Mouse (Mus musculus) embryonic facial prominence, embryonic 14.5 days (tissue): ENCODE results near the gene Sh3bp4. TPM values are rescaled to one million over a fixed set of nuclear protein-coding genes. Genes with fewer than 3 reads are reported as not detected.
A peak's percentile ranks its signal among the peaks of the same experiment; 100 is the strongest.

Experiments
- ATAC-seq: fragments of 200-750 bp; cut with Nextera tagmentation; 2 replicates; pipeline ENCODE4 v1.8.0; 2017; ENCODE audit warnings: low read depth, moderate number of reproducible peaks, moderate TSS enrichment
- DNase-seq: peaks from one replicate; pipeline ENCODE4 v3.0.0-alpha.2; 2015; ENCODE audit warnings: low spot score
- H3K27ac ChIP-seq: fragments of 300-500 bp; sonication (generic); replicated peaks from 2 replicates; pipeline ENCODE4 v1.5.1; 2014; ENCODE audit warnings: low read depth, mild to moderate bottlenecking, low read length, moderate library complexity
- H3K27me3 ChIP-seq: fragments of 300-500 bp; sonication (generic); replicated peaks from 2 replicates; pipeline ENCODE4 v1.6.1; 2014; ENCODE audit warnings: low read length; ENCODE audit not compliant: control insufficient read depth, insufficient read depth
- H3K36me3 ChIP-seq: fragments of 300-500 bp; sonication (generic); 2 replicates; pipeline ENCODE4 v1.6.1; 2014; ENCODE audit warnings: low read length, mixed read lengths; ENCODE audit not compliant: control insufficient read depth, insufficient read depth
- H3K4me1 ChIP-seq: fragments of 300-500 bp; sonication (generic); 2 replicates; pipeline ENCODE4 v1.6.1; 2014; ENCODE audit warnings: antibody characterized with exemption, low read length; ENCODE audit not compliant: control insufficient read depth, insufficient read depth
- H3K4me2 ChIP-seq: fragments of 300-500 bp; sonication (generic); 2 replicates; pipeline ENCODE4 v1.6.1; 2014; ENCODE audit warnings: low read depth, mild to moderate bottlenecking, low read length, moderate library complexity, mixed read lengths
- H3K4me3 ChIP-seq: fragments of 300-500 bp; sonication (generic); 2 replicates; pipeline ENCODE4 v1.5.1; 2014; ENCODE audit warnings: low read depth, mild to moderate bottlenecking, low read length
- H3K9ac ChIP-seq: fragments of 300-500 bp; sonication (generic); 2 replicates; pipeline ENCODE4 v1.6.1; 2014; ENCODE audit warnings: low read depth, mild to moderate bottlenecking, low read length, moderate library complexity, mixed read lengths
- H3K9me3 ChIP-seq: fragments of 300-500 bp; sonication (generic); 2 replicates; pipeline ENCODE4 v1.6.1; 2016; ENCODE audit warnings: low read length; ENCODE audit not compliant: control insufficient read depth
- WGBS: fragments of 180-500 bp; shearing (Covaris S2); extraction: QIAGEN DNeasy Blood & Tissue Kit; methylation state at CpG from one replicate; pipeline ENCODE4 v1.1.7; 2014; 5-methylcytosine and 5-hydroxymethylcytosine counted together
- polyA plus RNA-seq: library from polyadenylated mRNA; unstranded; fragments of >200 nt; fragmentation: Nextera tagmentation; extraction: Ambion mirVana; gene quantifications from 2 replicates; pipeline ENCODE4 v1.2.1, GENCODE M21; 2014

The Sh3bp4 gene
- 23.1 and 24.0 TPM in 2 replicates for polyA plus RNA-seq

GRCm38 (mm10) chr1:89070103-89070700 is at the start of gene Sh3bp4:
Gene Sh3bp4, plus strand, starts transcription at chr1:89070415.
- ATAC-seq (peak; percentile 94), DNase-seq (peak; percentile 100)
- no peaks in the 10 kb centered on the region for H3K27me3 ChIP-seq
- peak within 1 kb of the TSS; percentile 81 for H3K9ac ChIP-seq
- H3K4me2 ChIP-seq: peak within 1 kb of the TSS; percentile 67
- no peaks in the 10 kb centered on the region for H3K9me3 ChIP-seq
- no peaks in the 10 kb centered on the region for H3K36me3 ChIP-seq
- 1% methylated on average over 25 of the region's 63 CpGs for WGBS
- peak within 1 kb of the TSS; percentile 87 for H3K4me3 ChIP-seq
- peaks cover 27% of the 10 kb centered on the region for H3K4me1 ChIP-seq
- peak within 1 kb of the TSS; percentile 90 for H3K27ac ChIP-seq

DNA sequence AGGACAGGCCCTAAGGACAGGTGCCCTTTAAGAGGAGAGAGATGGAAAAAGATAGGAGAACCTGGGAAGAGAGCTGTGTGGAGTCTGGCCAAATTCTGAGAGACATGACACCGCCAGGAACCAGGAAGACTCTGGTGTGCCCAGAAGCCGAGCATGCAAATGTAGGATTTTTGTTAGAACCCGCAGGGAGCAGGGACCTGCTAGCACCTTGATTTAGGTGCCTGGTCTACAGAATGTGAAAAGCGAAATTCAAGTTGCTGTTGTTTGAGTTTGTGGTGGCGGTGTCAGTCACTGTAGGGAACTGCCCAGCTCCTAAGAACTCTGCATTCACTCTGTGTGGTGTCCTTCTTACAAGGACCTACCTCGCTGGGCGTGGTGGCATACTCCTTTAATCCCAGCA is 47.2 kb upstream of the Sh3bp4 start:
- H3K4me2 ChIP-seq: no peak overlapping the region
- H3K4me1 ChIP-seq: 0 out of 2 replicates have a peak, but pooled peaks cover 4% of the 10 kb centered on the region
- H3K9me3 ChIP-seq: no peaks in the 10 kb centered on the region
- no peaks in the 10 kb centered on the region for H3K27me3 ChIP-seq
- H3K27ac ChIP-seq: no peak overlapping the region
- H3K9ac ChIP-seq: no peak overlapping the region
- DNase-seq: no peak
- ATAC-seq: no peak
- 90% methylated on average over 7 of the region's 7 CpGs for WGBS
- no peak overlapping the region for H3K4me3 ChIP-seq
- no peaks in the 10 kb centered on the region for H3K36me3 ChIP-seq

DNA sequence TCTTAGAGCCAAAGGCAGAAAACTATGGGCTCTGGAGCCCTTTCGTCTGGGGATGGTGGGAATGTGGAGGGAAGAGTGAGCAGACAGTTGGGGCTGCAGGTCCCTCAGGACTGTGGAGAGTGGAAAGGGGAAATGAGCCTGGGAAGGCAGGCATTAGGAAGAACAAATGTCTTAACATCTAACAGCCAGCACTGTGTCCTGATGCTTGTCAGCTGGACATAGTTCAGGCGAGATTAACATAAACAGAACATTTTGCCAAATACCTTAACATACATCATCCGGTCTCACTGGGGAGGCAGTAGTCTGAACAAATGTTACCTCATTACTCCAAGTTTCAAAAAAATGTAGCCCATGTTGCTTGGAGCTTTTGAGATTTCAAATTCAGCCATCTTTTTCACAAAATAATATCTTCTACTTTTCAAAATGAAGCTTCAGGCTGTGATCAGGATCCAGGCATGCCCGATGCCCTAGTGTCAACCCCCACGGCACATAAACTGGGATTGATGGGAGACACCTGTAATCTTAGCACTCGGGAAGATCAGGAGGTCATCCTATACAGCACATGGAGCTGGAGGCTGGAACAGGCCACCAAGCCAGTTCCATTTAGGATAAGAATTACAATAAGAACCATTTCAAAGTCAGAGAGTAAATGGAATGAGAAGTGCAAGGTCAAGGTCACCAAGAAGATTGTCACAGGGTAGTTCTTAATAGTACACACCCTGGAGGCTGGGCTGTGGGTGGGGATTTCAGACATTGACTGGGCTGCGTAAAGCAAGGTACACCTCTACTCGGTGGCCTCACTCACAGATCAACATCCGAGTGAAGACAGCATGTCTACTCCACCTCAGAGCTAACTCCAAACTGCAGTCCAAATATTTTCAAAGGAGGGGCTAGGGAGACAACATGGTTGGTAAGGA is 45.3 kb upstream of the Sh3bp4 start:
- Histone ChIP-seq H3K9ac (no peak overlapping the region), H3K27me3 (no peaks in the 10 kb centered on the region), H3K4me2 (no peak overlapping the region), H3K27ac (0 out of 2 replicates have a peak overlapping the region, but pooled peaks have one; percentile 8), H3K4me3 (no peak overlapping the region), H3K36me3 (no peaks in the 10 kb centered on the region), H3K9me3 (no peaks in the 10 kb centered on the region), H3K4me1 (0 out of 2 replicates have a peak, but pooled peaks cover 4% of the 10 kb centered on the region)
- ATAC-seq (peak; percentile 77), DNase-seq (peak; percentile 79)
- 46% methylated on average over 9 of the region's 9 CpGs for WGBS

DNA sequence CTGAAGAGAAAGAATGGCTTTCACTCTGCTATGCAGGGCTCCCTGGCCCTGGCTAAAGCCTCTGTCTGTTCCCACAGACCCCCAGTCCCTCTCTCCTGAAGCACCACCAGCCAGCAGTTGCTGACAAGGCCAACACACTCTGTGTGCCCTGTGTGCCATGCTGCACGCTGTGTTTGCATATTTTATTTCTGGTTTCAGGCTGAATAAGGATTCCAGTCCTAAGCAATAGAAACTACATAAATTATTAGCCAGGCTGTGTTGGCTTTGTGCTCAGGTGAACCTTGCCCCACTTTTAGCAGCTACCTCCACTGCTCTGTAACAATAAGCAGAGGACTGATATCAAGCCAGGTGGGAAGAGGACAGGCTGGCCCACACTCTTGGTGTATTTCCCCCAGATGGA is 44.2 kb upstream of the Sh3bp4 start:
- ATAC-seq: no peak

DNA sequence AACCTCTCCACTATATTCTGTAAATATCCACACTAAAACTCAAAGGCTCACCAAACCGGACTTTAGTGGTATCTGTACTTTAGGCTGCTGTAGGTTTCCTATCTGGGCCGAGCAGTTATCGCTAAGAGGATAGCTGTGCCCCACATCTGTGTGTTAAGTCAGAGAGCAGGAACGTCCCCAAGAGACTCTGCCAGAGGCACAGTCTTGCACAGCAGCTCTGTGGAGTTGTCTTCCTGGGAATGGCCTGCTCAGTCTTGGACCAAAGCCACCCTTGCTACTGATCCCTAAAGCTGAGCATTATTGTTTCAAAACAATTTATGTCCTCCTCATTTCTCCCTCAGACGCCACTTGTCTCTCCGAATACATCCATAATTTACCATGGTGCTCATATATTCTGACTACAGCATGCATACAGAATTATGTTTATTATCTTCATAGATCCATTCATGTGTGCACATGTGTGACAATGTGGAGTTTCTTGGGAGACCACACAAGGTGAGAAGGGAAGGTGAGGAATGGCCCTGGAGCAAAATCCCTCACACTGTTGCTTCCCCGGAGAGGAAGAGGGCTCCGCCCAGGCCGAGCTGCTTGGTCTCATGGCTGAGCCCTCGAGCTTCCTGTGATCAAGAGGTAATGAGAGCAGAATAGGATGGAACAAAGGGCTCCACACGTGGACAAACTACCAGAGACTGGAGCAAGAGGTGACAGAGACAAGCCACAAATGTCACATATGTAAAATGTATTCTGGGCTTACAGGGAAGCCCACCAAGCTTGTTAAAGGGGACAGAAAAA is 40.9 kb upstream of the Sh3bp4 start:
- Histone ChIP-seq H3K4me1 (peaks cover 15% of the 10 kb centered on the region; the same call in 1 of the 2 replicates), H3K27me3 (no peaks in the 10 kb centered on the region), H3K36me3 (no peaks in the 10 kb centered on the region), H3K27ac (no peak overlapping the region), H3K4me2 (no peak overlapping the region), H3K4me3 (no peak overlapping the region), H3K9ac (no peak overlapping the region), H3K9me3 (no peaks in the 10 kb centered on the region)
- WGBS: 57% methylated on average over 11 of the region's 11 CpGs
- ATAC-seq: no peak
- peak; percentile 33 for DNase-seq

More for the DNA sequence above, 44.2 kb upstream of the Sh3bp4 start:
- Histone ChIP-seq H3K4me3 (no peak overlapping the region), H3K9me3 (no peaks in the 10 kb centered on the region), H3K4me2 (no peak overlapping the region), H3K27me3 (no peaks in the 10 kb centered on the region), H3K27ac (no peak overlapping the region), H3K36me3 (no peaks in the 10 kb centered on the region), H3K9ac (no peak overlapping the region), H3K4me1 (0 out of 2 replicates have a peak, but pooled peaks cover 4% of the 10 kb centered on the region)
- no peak for DNase-seq
- WGBS: 72% methylated on average over 1 of the region's 1 CpGs

DNA sequence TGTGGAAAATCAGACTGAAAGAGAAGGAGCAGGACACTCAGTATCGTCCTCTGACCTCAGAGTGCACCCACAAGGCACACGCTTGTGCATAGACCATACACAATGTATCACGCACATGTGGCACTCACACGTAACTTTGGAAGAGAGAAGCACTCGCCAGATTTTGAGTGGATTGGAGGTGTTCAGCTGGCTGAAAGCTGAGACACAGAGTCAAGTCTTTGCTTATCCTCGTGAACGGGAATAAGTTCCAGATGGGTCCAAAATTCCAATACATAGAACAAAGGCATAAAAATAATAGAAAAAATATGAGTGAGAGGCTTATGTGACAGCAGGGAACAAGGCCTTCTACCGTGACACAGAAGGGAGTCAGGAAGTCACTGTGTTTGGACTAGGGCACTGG is 36.6 kb upstream of the Sh3bp4 start:
- ATAC-seq (peak; percentile 57; the same call in 1 of the 2 replicates), DNase-seq (peak; percentile 80)
- Histone ChIP-seq H3K4me2 (0 out of 2 replicates have a peak overlapping the region, but pooled peaks have one; percentile 14), H3K4me3 (no peak overlapping the region), H3K27ac (peak overlapping the region; percentile 69), H3K27me3 (no peaks in the 10 kb centered on the region), H3K4me1 (peaks cover 11% of the 10 kb centered on the region; the same call in 1 of the 2 replicates), H3K9me3 (no peaks in the 10 kb centered on the region), H3K9ac (no peak overlapping the region), H3K36me3 (no peaks in the 10 kb centered on the region)
- 30% methylated on average over 8 of the region's 8 CpGs for WGBS

DNA sequence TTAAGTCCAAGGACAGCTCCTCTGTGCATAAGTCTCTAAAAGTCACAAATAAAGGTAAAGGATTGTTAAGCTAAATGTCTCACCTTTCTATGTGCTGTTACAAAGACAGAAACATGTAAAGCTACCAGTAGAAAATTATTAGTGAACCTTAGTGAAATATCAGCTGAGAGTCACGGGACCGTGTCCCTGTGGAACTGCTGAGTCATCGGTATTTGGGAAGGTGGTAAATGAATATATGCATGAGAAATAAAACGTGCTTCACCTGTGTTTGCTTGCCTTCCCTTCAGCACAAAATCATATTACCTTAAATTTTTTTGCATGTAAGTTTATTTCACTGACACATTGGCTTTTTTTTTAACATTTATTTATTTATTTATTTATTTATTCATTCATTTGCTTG is 36.2 kb upstream of the Sh3bp4 start:
- Histone ChIP-seq H3K4me3 (no peak overlapping the region), H3K9me3 (no peaks in the 10 kb centered on the region), H3K27me3 (no peaks in the 10 kb centered on the region), H3K36me3 (no peaks in the 10 kb centered on the region), H3K4me1 (peaks cover 11% of the 10 kb centered on the region; the same call in 1 of the 2 replicates), H3K9ac (no peak overlapping the region), H3K4me2 (no peak overlapping the region), H3K27ac (peak overlapping the region; percentile 69)
- 45% methylated on average over 4 of the region's 4 CpGs for WGBS
- ATAC-seq: no peak
- DNase-seq: no peak

DNA sequence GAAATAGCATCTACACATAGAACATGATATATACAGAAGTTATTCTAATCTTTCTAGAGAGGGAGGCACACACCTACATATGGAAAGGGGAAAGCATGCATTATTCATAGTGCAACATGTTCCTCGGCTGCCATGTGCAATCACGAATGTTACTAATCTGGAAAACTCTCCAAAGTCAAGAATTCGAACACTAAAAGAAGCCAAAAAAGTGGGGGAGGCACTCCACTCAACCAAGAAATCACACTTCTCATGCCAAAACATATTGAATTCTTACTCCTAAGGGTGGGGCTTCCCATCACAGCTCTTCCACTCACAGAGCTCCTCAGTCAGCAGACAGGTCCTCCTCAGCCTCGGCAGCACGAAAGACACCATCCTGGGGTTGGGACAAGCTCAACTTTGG is 35.1 kb upstream of the Sh3bp4 start:
- no peak overlapping the region for H3K9ac ChIP-seq
- no peak overlapping the region for H3K27ac ChIP-seq
- H3K4me3 ChIP-seq: no peak overlapping the region
- no peak for ATAC-seq
- peaks cover 11% of the 10 kb centered on the region; the same call in 1 of the 2 replicates for H3K4me1 ChIP-seq
- no peaks in the 10 kb centered on the region for H3K9me3 ChIP-seq
- no peak overlapping the region for H3K4me2 ChIP-seq
- no peaks in the 10 kb centered on the region for H3K36me3 ChIP-seq
- 45% methylated on average over 5 of the region's 5 CpGs for WGBS
- H3K27me3 ChIP-seq: no peaks in the 10 kb centered on the region
- DNase-seq: peak; percentile 63
